Mouse (Mus musculus): ENCODE measurements around the gene Rpl7a. TPM values are rescaled to one million over a fixed set of nuclear protein-coding genes. Genes with fewer than 3 reads are reported as not detected.

Rpl7a gene
- polyA plus RNA-seq, 1 experiment from 2014 or later: 532 TPM

DNA sequence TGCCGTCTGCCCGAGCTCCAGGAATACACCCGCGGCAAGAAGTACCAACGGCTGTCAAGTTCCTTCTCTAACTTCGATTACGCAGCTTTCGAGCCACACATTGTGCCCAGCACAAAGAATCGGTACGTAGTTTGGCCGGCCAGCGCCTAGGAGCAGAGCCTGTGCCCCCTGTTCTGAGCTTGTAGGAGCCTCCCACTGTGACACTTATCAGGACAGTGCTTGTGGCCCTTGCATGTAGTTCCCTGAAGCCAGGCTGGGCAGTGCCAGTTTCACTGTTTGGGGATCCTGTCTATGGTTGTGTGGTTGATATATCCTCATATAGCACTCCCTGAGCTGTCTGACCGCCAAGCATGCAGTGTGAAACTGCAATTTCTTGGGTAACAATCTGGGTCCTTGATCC, 6.2 kb downstream of the Rpl7a start:
- Histone ChIP-seq H3K4me1 (replicated peaks) (peaks cover 47% of the 10 kb centered on the region), H3K36me3 (peaks cover 75% of the 10 kb centered on the region), H3K27me3 (no peaks in the 10 kb centered on the region), H3K9ac (replicated peaks) (peak overlapping the region; percentile 86), H3K4me2 (replicated peaks) (peak overlapping the region; percentile 99), H3K9me3 (no peaks in the 10 kb centered on the region), H3K4me3 (replicated peaks) (peak overlapping the region; percentile 82), H3K27ac (peak overlapping the region; percentile 80)
- peak; percentile 25 for ATAC-seq
- WGBS: 4% methylated on average over 13 of the region's 13 CpGs

DNA sequence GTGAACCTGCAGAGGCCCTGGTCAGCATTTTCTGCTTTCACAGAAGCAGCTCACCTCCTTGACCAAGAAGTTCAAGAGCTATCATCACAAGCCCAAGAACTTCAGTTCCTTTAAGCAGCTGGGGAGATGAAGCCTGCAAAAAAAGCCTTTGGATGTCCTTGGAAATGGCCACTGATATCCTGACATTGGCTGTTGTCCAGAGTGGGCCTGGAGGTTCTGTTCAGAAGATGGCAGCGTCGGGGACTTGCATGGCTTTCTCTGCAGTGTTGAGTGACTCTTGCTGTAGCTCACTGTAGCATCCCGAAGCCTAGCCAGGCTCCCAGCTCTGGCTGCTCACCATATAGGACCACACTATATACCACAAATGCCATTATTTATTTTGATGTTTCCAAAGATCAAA, 9.1 kb downstream of the Rpl7a start:
- H3K4me1 ChIP-seq (replicated peaks): peaks cover 33% of the 10 kb centered on the region
- H3K4me2 ChIP-seq (replicated peaks): no peak overlapping the region
- 92% methylated on average over 3 of the region's 3 CpGs for WGBS
- H3K9ac ChIP-seq (replicated peaks): no peak overlapping the region
- H3K27ac ChIP-seq: no peak overlapping the region
- no peak for ATAC-seq
- H3K27me3 ChIP-seq: no peaks in the 10 kb centered on the region
- peaks cover 75% of the 10 kb centered on the region for H3K36me3 ChIP-seq
- no peak overlapping the region for H3K4me3 ChIP-seq (replicated peaks)
- H3K9me3 ChIP-seq: no peaks in the 10 kb centered on the region

DNA sequence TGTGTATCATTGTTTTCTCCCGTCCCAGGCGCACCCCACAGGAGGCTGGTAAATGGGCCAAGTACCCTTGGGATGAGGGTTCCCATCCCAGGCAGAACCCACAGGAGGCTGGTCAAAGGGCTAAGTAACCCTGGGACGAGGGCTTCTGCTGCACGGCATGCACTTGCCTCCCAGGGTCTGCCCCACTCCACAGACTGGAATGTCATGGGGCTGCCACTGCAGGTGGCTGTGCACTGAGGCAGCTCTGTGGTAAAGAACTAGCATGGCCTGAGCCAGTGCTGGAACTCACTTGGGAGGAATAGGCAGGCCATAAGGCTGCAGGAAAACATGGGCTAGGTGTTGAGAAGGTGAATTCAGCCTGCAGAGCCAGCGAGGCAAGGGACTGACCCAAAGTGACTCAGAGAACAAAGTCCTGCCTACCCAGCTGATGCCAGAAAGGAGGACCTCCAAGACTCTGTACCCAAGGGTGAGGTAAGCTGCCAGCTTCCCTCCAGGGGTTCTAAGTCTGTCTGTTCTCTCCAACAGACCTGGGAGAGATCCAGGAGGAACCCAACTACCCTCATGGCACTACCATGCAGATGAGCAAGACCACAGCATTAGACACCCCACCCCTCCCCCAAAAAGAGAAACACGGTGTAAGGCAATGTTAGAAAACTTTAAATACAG, 9.8 kb downstream of the Rpl7a start:
- H3K36me3 ChIP-seq: peaks cover 81% of the 10 kb centered on the region
- 84% methylated on average over 6 of the region's 6 CpGs for WGBS

DNA sequence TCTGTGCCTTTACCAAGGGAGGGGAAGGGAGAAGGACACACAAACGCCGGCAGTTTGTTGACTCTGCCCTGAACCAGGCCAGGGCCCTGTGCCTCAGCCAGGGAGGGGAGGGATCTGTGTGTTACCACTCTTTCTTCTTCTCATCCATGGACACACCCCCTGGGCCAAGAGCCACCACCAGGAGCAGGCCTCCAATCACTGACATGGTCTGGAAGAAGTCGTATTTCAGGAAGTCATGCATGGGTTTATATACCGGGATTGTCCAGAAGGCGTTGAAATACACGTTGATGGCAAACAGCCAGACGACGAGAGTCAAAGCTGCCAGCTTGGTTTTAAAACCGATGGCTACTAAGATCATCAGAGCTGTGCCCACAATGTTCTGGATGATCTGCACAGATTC, 11.2 kb downstream of the Rpl7a start:
- Histone ChIP-seq H3K36me3 (peaks cover 96% of the 10 kb centered on the region), H3K27me3 (no peaks in the 10 kb centered on the region), H3K27ac (no peak overlapping the region), H3K4me3 (replicated peaks) (no peak overlapping the region), H3K9ac (replicated peaks) (no peak overlapping the region), H3K4me1 (replicated peaks) (peaks cover 18% of the 10 kb centered on the region), H3K9me3 (no peaks in the 10 kb centered on the region), H3K4me2 (replicated peaks) (no peak overlapping the region)
- WGBS: 92% methylated on average over 9 of the region's 9 CpGs
- ATAC-seq: no peak

More for the DNA sequence above, 9.8 kb downstream of the Rpl7a start:
- Histone ChIP-seq H3K27me3 (no peaks in the 10 kb centered on the region), H3K9me3 (no peaks in the 10 kb centered on the region), H3K4me2 (replicated peaks) (no peak overlapping the region), H3K27ac (no peak overlapping the region), H3K4me3 (replicated peaks) (no peak overlapping the region), H3K9ac (replicated peaks) (no peak overlapping the region), H3K4me1 (replicated peaks) (peaks cover 27% of the 10 kb centered on the region)
- ATAC-seq: no peak

DNA sequence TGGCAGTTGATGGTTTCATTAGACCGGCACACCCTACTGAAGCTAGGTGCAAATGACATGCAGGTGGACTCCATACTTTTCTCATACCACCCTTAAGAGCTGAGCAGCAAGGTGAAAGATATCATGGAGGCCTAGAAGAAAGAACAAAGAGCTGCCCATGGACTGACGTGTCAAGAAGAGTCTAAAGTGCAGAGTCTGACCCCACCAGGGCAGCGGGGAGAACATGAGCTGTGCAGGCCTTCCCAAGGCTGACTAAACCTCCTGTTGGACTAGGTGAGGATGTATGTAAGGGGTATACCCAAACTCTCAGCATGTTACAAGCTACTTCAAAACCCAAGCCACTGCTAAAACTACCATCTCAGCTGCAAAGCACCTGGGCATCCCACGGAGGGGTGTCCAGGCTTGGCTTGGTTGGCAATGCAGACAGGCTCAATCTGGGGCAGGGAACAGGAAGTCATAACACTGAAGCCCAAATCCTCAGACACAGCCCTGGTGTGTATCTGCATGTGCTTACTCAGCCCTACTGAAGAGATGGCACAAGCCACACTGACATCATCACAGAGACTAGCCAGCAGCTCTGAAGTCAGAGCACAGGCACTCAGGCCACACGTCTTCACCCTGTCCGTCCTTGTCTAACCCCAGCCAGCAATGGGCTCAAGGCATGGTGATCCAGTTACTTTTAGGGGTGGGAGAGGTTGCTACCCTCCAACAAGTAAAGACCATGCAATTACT, 17.3 kb downstream of the Rpl7a start:
- 94% methylated on average over 6 of the region's 6 CpGs for WGBS
- Histone ChIP-seq H3K9ac (replicated peaks) (no peak overlapping the region), H3K4me3 (replicated peaks) (no peak overlapping the region), H3K9me3 (no peaks in the 10 kb centered on the region), H3K4me2 (replicated peaks) (no peak overlapping the region), H3K36me3 (peaks cover 66% of the 10 kb centered on the region), H3K27me3 (no peaks in the 10 kb centered on the region), H3K4me1 (replicated peaks) (peaks cover 31% of the 10 kb centered on the region), H3K27ac (no peak overlapping the region)
- no peak for ATAC-seq

DNA sequence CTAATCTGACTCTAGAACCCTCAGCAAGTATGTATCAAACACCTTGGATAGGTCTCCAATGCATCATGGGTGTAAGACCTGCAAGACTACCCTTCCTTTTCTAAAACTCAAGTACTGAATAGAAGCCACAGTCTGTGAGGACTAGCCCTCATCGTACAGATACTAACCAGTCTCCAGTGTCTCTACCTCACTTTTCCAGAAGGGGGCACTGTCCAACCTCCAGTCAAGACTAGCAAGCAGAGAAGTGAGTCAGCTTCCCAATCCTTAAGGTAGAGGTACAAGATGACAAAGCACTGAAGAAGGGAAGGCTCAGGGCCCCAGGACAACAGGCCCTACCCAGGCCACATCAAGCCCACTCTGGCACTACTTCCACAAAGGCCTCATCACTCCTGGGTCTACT, 19.8 kb downstream of the Rpl7a start:
- WGBS: 38% methylated on average over 1 of the region's 1 CpGs
- H3K9ac ChIP-seq (replicated peaks): no peak overlapping the region
- no peak overlapping the region for H3K4me2 ChIP-seq (replicated peaks)

DNA sequence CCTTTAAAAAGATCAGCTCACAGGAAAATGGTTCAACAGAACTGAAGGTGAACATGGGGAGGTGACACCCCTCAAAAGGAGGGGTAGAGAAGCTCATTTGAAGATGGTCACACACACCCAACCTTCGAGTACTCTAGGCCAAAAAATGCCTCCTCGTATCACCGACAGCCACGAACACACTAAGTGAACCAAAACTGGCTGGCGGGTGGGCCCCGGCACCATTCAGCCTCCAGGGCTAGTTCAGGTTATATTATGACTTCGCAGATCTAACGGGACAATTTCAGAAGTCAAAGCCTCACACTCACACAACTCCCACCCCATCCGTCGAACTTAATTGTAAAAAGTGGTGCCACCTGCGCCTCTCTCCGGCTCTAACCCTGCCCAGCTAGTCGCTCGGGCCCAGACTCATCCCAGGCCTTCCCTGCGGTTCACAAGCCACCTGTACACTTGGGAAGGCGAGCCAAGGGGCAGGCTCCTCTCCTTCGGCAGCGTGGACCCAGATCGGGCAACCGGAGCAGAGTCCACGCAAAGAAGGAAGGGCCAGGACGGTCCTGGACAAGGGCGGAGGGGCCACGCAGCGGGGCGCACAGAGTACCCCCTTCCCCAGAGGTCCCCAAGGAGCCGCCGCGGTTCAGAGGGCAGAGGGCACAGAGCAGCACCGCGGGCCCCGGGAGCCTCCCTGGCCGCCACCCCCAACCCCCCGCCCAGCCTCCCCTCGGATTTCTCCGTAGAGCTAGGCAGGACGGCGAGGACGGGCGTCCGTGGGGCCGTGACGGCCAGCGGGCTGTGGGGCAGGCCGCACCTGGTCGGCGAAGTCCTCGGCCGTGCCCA, 22.1 kb downstream of the Rpl7a start:
- Histone ChIP-seq H3K9me3 (no peaks in the 10 kb centered on the region), H3K4me1 (replicated peaks) (peaks cover 31% of the 10 kb centered on the region), H3K27me3 (no peaks in the 10 kb centered on the region; the same call in 1 of the 2 replicates), H3K9ac (replicated peaks) (peak overlapping the region; percentile 99), H3K4me3 (replicated peaks) (peak overlapping the region; percentile 97), H3K4me2 (replicated peaks) (peak overlapping the region; percentile 96), H3K36me3 (peaks cover 20% of the 10 kb centered on the region; the same call in 1 of the 2 replicates), H3K27ac (peak overlapping the region; percentile 81)
- WGBS: 3% methylated on average over 49 of the region's 49 CpGs
- ATAC-seq: no peak; the same call in 1 of the 2 replicates

More for the DNA sequence above, 19.8 kb downstream of the Rpl7a start:
- ATAC-seq: no peak
- Histone ChIP-seq H3K27ac (no peak overlapping the region), H3K9me3 (no peaks in the 10 kb centered on the region), H3K36me3 (peaks cover 41% of the 10 kb centered on the region), H3K4me1 (replicated peaks) (peaks cover 31% of the 10 kb centered on the region), H3K27me3 (no peaks in the 10 kb centered on the region; the same call in 1 of the 2 replicates), H3K4me3 (replicated peaks) (no peak overlapping the region)

DNA sequence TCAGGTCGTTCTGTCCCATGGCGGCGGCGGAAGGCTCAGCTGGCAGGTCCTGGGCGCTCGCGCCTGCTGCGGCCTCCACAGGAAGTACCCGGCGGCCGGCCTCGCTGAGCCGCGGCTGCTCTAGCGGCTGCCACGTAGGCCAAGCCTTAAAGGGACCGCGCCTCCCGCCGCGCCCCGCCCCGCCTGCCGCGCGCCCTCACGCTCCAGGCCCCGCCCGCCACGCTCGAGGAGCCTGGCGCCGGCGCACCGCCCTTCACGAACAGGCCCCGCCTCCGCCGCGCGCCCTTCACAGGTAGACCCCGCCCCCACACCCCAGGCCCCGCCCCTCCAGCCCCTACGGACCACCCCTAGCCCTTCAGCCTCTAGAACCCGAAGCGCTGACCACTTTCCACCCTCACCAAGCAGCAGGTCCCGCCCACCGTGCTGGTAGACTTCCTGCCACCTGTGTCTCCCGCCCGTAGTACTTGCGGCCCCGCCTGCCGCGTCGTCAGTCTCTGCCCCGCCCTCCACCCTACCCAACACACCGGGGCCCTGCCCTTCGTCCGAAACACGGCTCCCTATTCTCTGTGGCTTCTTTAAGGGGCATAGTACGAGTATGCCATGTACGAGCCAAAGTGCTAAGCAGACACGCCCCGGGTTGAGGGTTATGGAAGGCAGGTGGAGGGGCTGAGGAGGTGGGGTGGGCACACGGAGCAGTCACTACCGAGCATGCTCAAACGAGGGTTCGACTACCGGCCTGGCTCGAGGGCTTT, 22.9 kb downstream of the Rpl7a start, which contains the start of the genes Surf4 and Stkld1:
Gene Surf4, minus strand, starts transcription at position 625 of the 752 bp plus-strand sequence.
Gene Stkld1, plus strand, starts transcription at position 744 of the 752 bp plus-strand sequence.
- peak; percentile 95 for ATAC-seq
- 2% methylated on average over 52 of the region's 70 CpGs for WGBS

DNA sequence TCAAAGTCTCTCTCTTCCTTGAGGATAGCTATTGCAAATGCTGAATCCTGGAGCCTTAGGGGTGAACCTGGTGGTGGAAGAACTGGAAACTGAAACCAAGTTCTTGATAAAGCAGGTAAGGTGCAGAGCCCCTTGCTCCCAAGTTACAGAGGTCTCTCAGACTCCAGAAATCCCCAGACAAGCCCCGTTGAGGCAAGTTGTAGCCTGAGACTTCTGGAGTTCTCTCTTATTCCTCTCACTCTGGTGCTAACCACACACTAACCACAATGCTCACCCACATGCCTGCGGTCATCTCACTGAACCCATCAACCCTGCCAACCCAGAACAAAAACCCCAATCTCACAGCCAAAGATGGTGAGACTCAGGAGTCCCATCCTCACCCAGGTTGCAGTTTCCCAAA, 24.7 kb downstream of the Rpl7a start:
- Histone ChIP-seq H3K27me3 (no peaks in the 10 kb centered on the region; the same call in 1 of the 2 replicates), H3K9me3 (no peaks in the 10 kb centered on the region), H3K27ac (no peak overlapping the region), H3K4me3 (replicated peaks) (no peak overlapping the region), H3K9ac (replicated peaks) (no peak overlapping the region), H3K36me3 (0 out of 2 replicates have a peak, but pooled peaks cover 4% of the 10 kb centered on the region), H3K4me2 (replicated peaks) (no peak overlapping the region), H3K4me1 (replicated peaks) (peaks cover 25% of the 10 kb centered on the region)
- no peak for ATAC-seq
- WGBS: 91% methylated on average over 2 of the region's 2 CpGs

More for the DNA sequence above, 22.9 kb downstream of the Rpl7a start, which contains the start of the genes Surf4 and Stkld1:
- H3K9ac ChIP-seq (replicated peaks): peak within 1 kb of the TSS; percentile 99
- H3K9me3 ChIP-seq: no peaks in the 10 kb centered on the region
- peaks cover 31% of the 10 kb centered on the region for H3K4me1 ChIP-seq (replicated peaks)
- H3K36me3 ChIP-seq: 0 out of 2 replicates have a peak, but pooled peaks cover 14% of the 10 kb centered on the region
- peak within 1 kb of the TSS; percentile 96 for H3K4me2 ChIP-seq (replicated peaks)
- peak within 1 kb of the TSS; percentile 97 for H3K4me3 ChIP-seq (replicated peaks)
- H3K27me3 ChIP-seq: no peaks in the 10 kb centered on the region; the same call in 1 of the 2 replicates
- peak within 1 kb of the TSS; percentile 81 for H3K27ac ChIP-seq

DNA sequence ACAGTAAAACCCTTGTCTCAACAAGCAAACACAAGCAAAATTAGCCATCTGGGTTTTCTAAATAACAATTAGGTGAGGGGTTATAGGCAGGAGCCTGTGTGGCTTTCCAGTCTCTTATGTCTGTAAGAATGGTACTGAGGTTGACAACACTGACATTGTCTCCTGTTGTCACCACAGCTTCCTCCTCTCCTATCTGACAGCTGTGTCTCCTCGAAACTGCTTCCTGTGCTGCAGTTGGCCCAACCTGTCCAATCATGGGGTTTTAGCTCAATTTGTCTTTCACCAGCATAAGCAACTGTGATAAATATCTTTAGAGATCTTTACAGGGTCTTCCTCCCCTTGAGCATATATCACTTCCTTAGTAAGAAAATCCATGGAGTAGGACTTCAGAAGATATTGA, 25.9 kb downstream of the Rpl7a start:
- H3K36me3 ChIP-seq: no peaks in the 10 kb centered on the region
- H3K27me3 ChIP-seq: no peaks in the 10 kb centered on the region; the same call in 1 of the 2 replicates
- no peak overlapping the region for H3K4me3 ChIP-seq (replicated peaks)
- H3K4me2 ChIP-seq (replicated peaks): no peak overlapping the region
- H3K9ac ChIP-seq (replicated peaks): no peak overlapping the region
- WGBS: 70% methylated on average over 1 of the region's 1 CpGs
- no peak overlapping the region for H3K27ac ChIP-seq
- ATAC-seq: no peak
- H3K4me1 ChIP-seq (replicated peaks): peaks cover 14% of the 10 kb centered on the region
- no peaks in the 10 kb centered on the region for H3K9me3 ChIP-seq

DNA sequence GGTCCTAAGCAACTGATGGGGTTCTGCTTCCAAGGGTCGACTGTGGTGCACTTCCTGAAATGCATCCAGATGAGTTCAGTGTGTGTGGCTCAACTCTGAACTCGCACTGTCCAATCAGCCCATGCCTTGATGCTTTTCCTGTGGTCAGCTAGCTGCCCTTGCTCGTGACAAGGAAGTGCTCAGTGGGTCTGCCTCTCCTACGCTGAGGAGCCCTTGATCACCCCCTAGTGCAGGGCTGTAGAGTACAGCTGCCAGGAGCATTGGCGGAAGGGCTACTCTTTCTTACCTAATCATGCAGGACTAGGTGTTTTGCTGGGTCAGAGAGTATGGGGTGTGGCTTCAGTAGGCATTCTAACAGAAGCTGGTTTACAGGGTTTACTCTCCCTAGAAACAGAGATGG, 31.0 kb downstream of the Rpl7a start:
- Histone ChIP-seq H3K4me3 (replicated peaks) (no peak overlapping the region), H3K4me2 (replicated peaks) (no peak overlapping the region), H3K27me3 (no peaks in the 10 kb centered on the region), H3K9me3 (no peaks in the 10 kb centered on the region), H3K4me1 (replicated peaks) (no peaks in the 10 kb centered on the region), H3K9ac (replicated peaks) (no peak overlapping the region), H3K27ac (no peak overlapping the region), H3K36me3 (peaks cover 2% of the 10 kb centered on the region; the same call in 1 of the 2 replicates)
- ATAC-seq: no peak
- 43% methylated on average over 5 of the region's 5 CpGs for WGBS

All from midbrain, embryonic 13.5 days (tissue).